Mouse (Mus musculus) heart, embryonic 11.5 days (tissue): ENCODE results near the gene Ankrd52. TPM values are rescaled to one million over a fixed set of nuclear protein-coding genes. Genes with fewer than 3 reads are reported as not detected.
"Not testable (repeated sequence)": the region's sequence is repeated elsewhere in the genome, so short reads cannot be mapped to it uniquely, and the experiment has no call there.

Experiments
- ATAC-seq: fragments of 200-750 bp; cut with Nextera tagmentation; replicated peaks from 2 replicates; pipeline ENCODE4 v1.8.0; 2017; ENCODE audit warnings: moderate library complexity; ENCODE audit not compliant: insufficient number of reproducible peaks, low FRiP score, low TSS enrichment
- H3K27ac ChIP-seq: fragments of 300-500 bp; sonication (generic); 2 replicates; pipeline ENCODE4 v1.5.1; 2014; ENCODE audit warnings: mild to moderate bottlenecking, low read depth, low read length
- H3K27me3 ChIP-seq: fragments of 300-500 bp; sonication (generic); 2 replicates; pipeline ENCODE4 v1.6.1; 2014; ENCODE audit warnings: mild to moderate bottlenecking, low read length, mixed read lengths; ENCODE audit not compliant: control insufficient read depth, insufficient read depth
- H3K36me3 ChIP-seq: fragments of 300-500 bp; sonication (generic); 2 replicates; pipeline ENCODE4 v1.6.1; 2014; ENCODE audit warnings: mild to moderate bottlenecking, low read length, moderate library complexity, mixed read lengths; ENCODE audit not compliant: control insufficient read depth, insufficient read depth
- H3K4me1 ChIP-seq: fragments of 300-500 bp; sonication (generic); 2 replicates; pipeline ENCODE4 v1.6.1; 2014; ENCODE audit warnings: low read length; ENCODE audit not compliant: control insufficient read depth, insufficient read depth
- H3K4me2 ChIP-seq: fragments of 300-500 bp; sonication (generic); 2 replicates; pipeline ENCODE4 v1.6.1; 2014; ENCODE audit warnings: mild to moderate bottlenecking, moderate library complexity
- H3K4me3 ChIP-seq: fragments of 300-500 bp; sonication (generic); 2 replicates; pipeline ENCODE4 v1.5.1; 2014; ENCODE audit warnings: low read depth, low read length
- H3K9ac ChIP-seq: fragments of 300-500 bp; sonication (generic); 2 replicates; pipeline ENCODE4 v1.6.1; 2014; ENCODE audit warnings: mild to moderate bottlenecking, low read depth, low read length, moderate library complexity
- H3K9me3 ChIP-seq: fragments of 300-500 bp; sonication (generic); replicated peaks from 2 replicates; pipeline ENCODE4 v1.6.1; 2016; ENCODE audit warnings: low read length; ENCODE audit not compliant: control insufficient read depth
- WGBS: fragments of 180-500 bp; shearing (Covaris S2); extraction: QIAGEN DNeasy Blood & Tissue Kit; methylation state at CpG from one replicate; pipeline ENCODE4 v1.1.7; 2014; ENCODE audit not compliant: insufficient replicate concordance; 5-methylcytosine and 5-hydroxymethylcytosine counted together
- polyA plus RNA-seq: library from polyadenylated mRNA; unstranded; fragments of >200 nt; fragmentation: Nextera tagmentation; extraction: Ambion mirVana; gene quantifications from 2 replicates; pipeline ENCODE4 v1.2.1, GENCODE M21; 2014

The Ankrd52 gene
- polyA plus RNA-seq, result 9.3 and 11.7 TPM in 2 replicates

DNA sequence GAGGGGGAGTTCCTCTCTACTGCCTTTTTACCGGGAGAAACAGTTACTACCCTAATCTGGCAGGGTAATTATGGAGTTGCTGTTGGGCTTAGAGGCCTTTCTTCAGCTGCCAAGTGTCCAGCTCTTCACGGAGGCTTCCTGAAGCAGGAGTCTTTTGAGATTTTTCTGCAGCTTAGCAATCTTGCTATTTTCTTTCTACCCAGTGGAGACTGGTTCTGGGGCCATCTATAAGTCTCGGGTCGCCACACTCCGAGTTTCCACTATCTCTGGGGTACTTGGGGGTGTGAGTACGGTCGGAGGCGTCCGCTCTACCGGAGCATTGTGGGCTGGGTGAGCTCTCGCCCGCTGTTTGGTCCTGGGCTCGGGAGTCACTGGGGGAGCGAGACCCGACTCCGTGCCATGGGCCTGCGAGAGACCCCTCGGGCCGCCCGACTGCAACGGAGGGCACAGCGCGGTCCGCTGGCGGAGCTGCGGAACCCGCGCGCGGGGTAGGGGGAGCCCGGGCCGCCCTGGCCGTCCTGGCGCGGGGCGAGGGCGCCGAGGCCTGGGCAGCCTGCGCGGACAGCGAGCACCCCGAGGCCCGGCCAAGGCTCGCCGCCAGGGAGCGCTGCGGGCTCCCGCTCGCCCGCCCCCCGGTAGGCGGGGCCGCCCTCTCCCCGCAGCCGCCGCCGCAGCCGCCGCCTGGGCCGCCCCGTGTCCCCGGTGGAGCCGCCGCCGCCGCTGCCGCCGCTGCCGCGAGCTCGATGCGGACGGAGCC lies at the start of gene Ankrd52:
Ankrd52 (plus strand) TSS at position 661 of the 757 bp plus-strand sequence.
- under 1% methylated on average over 35 of the region's 73 CpGs for WGBS
- Histone ChIP-seq H3K9me3 (no peaks in the 10 kb centered on the region), H3K4me3 (peak within 1 kb of the TSS; percentile 96), H3K27me3 (no peaks in the 10 kb centered on the region), H3K4me1 (peaks cover 14% of the 10 kb centered on the region), H3K4me2 (peak within 1 kb of the TSS; percentile 90), H3K9ac (peak within 1 kb of the TSS; percentile 99), H3K36me3 (peaks cover 12% of the 10 kb centered on the region; the same call in 1 of the 2 replicates), H3K27ac (peak within 1 kb of the TSS; percentile 83)
- peak; percentile 90 for ATAC-seq

DNA sequence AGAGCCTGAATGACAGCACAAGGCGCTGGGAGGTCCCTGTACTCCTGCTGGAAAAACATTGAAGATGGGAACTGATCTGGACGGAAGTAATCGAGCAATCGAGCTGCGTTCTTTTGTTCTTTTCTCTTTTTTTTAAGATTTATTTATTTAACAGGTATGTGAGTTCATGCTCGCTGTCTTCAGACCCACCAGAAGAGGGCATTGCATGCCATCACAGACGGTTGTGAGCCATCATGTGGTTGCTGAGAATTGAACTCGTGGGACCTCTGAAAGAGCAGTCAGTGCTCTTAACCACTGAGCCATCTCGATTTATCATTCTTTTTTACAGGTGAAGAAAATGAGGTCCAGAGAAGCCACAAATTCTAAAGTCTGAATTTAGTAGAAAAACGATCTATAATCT lies 49.3 kb upstream of the Ankrd52 start:
- peaks cover 19% of the 10 kb centered on the region for H3K36me3 ChIP-seq
- ATAC-seq, result no peak
- WGBS, result 86% methylated on average over 10 of the region's 10 CpGs
- H3K4me2 ChIP-seq, result no peak overlapping the region
- no peaks in the 10 kb centered on the region for H3K27me3 ChIP-seq
- H3K9ac ChIP-seq, result no peak overlapping the region
- no peak overlapping the region for H3K4me3 ChIP-seq
- no peaks in the 10 kb centered on the region for H3K9me3 ChIP-seq
- no peak overlapping the region for H3K27ac ChIP-seq
- peaks cover 7% of the 10 kb centered on the region; the same call in 1 of the 2 replicates for H3K4me1 ChIP-seq

DNA sequence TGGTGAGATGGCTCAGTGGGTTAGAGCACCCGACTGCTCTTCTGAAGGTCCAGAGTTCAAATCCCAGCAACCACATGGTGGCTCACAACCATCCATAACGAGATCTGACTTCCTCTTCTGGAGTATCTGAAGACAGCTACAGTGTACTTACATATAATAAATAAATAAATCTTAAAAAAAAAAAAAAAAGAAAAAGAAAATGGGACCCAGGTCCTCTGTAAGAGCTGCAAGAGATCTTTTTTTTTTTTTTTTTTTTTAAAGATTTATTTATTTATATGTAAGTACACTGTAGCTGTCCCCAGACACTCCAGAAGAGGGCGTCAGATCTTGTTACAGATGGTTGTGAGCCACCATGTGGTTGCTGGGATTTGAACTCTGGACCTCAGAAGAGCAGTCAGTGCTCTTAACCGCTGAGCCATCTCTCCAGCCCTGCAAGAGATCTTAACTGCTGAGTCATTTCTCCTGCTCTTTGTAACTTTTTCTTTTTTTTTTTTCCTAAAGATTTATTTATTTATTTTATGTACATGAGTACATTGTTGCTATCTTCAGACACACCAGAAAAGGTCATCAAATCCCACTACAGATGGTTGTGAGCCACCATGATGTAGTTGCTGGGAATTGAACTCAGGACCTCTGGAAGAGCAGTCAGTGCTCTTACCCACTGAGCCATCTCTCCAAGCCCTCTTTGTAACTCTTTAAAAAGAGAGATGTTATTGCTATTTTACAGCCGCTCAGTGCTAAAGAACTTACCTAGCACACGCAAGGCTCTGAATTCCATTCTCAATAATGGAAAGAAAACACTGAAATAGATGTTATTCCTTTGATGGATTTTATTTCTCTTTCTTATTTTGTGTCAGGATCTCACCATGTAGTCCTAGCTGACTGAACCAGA lies 44.3 kb upstream of the Ankrd52 start:
- not testable (repeated sequence) for H3K36me3 ChIP-seq, ATAC-seq, H3K9ac ChIP-seq, H3K4me2 ChIP-seq, H3K4me3 ChIP-seq, H3K27ac ChIP-seq, H3K4me1 ChIP-seq, H3K9me3 ChIP-seq, H3K27me3 ChIP-seq
- 72% methylated on average over 5 of the region's 6 CpGs for WGBS

DNA sequence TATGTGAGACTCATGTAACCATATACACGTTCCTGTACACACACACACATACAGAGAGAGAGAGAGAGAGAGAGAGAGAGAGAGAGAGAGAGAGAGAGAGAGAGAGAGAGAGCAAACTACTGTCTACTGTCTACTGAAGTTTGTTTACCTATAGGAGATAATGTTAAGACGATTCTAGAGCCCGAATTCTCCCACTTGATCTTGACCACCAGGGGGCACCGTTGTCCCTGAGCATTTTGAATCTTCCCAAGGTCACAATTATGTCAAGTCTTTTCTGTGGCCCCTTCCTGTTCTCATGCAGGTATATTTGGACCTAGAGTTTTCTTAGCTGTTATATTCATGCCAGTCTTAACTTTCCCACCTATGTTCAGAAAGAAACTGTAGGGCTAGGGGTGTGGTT lies 41.3 kb upstream of the Ankrd52 start:
- Histone ChIP-seq H3K36me3 (no peaks in the 10 kb centered on the region), H3K27ac (no peak overlapping the region), H3K9ac (no peak overlapping the region), H3K4me3 (no peak overlapping the region), H3K9me3 (no peaks in the 10 kb centered on the region), H3K27me3 (no peaks in the 10 kb centered on the region), H3K4me2 (no peak overlapping the region), H3K4me1 (peaks cover 27% of the 10 kb centered on the region)
- no peak for ATAC-seq
- 0% methylated on average over 4 of the region's 4 CpGs for WGBS

DNA sequence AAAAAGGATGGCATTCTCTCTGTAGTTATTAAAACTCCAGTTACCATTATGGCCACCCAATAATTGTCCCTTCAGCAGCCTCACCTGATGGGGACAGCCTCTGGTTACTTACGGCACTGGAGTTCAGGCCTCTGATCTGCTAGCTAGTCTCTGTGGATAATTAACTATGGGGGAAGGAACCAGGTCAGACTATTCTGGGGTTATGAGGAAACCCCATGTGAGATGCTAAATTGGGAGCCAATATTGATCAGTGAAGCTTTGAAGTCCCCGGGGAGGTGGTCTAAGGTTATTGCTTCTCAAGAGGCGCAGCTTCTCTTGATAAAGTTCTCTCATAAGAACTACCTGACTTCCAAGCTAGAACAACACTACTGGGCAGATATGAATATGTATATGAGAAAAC lies 40.7 kb upstream of the Ankrd52 start:
- Histone ChIP-seq H3K4me3 (no peak overlapping the region), H3K36me3 (no peaks in the 10 kb centered on the region), H3K9ac (no peak overlapping the region), H3K9me3 (no peaks in the 10 kb centered on the region), H3K27ac (peak overlapping the region; percentile 96), H3K4me2 (peak overlapping the region; percentile 63), H3K27me3 (no peaks in the 10 kb centered on the region), H3K4me1 (peaks cover 30% of the 10 kb centered on the region)
- ATAC-seq, result no peak
- WGBS, result 84% methylated on average over 3 of the region's 3 CpGs

DNA sequence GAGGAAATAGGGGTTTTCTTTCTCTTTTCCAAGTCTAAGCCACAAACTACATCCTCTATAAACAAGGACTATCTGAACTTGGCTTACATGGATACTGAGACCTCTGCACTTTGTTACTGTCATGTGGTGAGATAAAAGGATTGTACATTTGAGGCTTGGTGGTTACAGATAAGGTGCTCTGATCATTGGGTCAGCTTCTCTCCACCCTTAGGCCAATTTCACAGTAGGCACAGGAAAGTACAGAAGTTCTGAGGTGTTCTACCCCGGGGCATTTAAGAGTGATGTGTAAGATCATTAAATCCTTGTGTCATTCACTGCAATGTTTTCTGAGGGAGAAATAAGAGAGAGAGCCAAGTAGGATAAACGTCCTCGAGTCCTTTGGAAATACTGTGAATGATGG lies 40.3 kb upstream of the Ankrd52 start:
- H3K27ac ChIP-seq, result peak overlapping the region; percentile 96
- H3K4me2 ChIP-seq, result peak overlapping the region; percentile 63
- no peaks in the 10 kb centered on the region for H3K9me3 ChIP-seq
- no peaks in the 10 kb centered on the region for H3K36me3 ChIP-seq
- peak overlapping the region; percentile 58 for H3K9ac ChIP-seq
- ATAC-seq, result no peak
- H3K4me3 ChIP-seq, result peak overlapping the region; percentile 75; the same call in 1 of the 2 replicates
- 76% methylated on average over 3 of the region's 3 CpGs for WGBS
- H3K4me1 ChIP-seq, result peaks cover 33% of the 10 kb centered on the region
- no peaks in the 10 kb centered on the region for H3K27me3 ChIP-seq

DNA sequence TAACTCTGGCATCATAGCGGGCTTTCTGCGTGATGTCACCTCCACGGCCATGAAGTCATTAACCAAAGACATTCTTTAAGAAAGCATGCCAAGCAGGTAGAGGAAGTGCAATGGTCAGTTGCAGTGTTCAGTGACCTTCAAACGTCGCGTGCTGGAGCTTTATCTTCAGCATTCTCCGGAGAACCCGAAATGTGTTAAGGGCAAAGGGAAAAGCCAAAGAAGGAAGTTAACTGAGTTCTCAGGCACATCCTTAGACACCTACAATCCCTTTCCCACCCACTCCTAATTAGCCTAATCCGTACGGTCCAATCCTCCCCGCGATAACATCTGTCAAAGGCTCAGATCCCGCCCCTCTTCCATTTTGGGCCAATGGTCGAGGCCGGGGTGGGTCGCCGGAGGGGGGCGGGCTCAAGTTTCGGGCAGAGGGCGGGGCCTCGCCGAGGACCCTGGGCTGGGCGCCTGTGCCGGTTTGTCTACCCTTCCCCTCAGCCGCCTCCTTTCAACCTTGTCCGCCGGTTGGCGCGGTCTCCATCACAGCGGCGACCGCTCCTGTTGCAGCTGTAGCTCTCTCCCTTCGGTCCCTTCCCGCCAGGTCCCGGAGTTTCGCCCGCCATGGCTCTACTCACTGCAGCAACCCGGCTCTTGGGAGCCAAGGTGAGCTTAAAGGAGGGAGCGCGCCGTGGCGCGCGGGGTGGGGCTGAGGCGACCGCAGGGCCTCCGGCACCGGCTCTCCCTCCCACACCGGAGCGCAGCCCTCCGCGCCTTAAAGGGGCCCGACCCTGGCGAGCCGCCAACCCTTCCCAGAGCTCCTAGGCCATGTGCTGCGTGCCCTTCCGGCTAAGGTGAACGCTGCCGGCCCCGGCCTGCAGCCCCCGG lies 39.4 kb upstream of the Ankrd52 start, which contains the start of gene Cs:
Cs (plus strand) TSS at position 429 of the 876 bp plus-strand sequence.
- H3K27me3 ChIP-seq, result no peaks in the 10 kb centered on the region
- peaks cover 35% of the 10 kb centered on the region for H3K4me1 ChIP-seq
- peak within 1 kb of the TSS; percentile 75 for H3K4me2 ChIP-seq
- peak within 1 kb of the TSS; percentile 75 for H3K4me3 ChIP-seq
- no peaks in the 10 kb centered on the region for H3K9me3 ChIP-seq
- 1% methylated on average over 61 of the region's 61 CpGs for WGBS
- H3K9ac ChIP-seq, result peak within 1 kb of the TSS; percentile 87
- peak; percentile 98 for ATAC-seq
- H3K27ac ChIP-seq, result peak within 1 kb of the TSS; percentile 96
- no peaks in the 10 kb centered on the region for H3K36me3 ChIP-seq

DNA sequence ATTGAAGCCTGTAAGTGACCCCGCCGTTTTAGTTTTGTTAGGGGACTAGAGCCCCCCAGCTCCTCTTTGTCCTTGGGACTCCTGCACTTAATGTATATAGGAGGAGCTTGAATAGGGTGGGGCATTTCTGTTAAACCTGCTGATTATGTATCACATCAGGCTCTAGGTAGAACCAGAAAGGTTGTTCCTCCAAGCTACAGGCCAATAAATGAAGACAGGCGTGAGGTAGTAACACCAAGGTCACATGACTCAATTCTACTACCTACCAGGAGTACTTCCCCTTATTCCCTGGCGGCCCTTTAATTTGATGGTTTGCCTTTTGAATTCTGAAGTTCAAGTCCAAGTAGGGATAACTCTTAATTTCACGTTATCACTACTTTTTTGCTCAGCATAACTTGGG lies 38.5 kb upstream of the Ankrd52 start:
- ATAC-seq, result no peak
- H3K4me1 ChIP-seq, result peaks cover 38% of the 10 kb centered on the region
- peak overlapping the region; percentile 87 for H3K9ac ChIP-seq
- no peaks in the 10 kb centered on the region for H3K36me3 ChIP-seq
- peak overlapping the region; percentile 75 for H3K4me2 ChIP-seq
- H3K27ac ChIP-seq, result peak overlapping the region; percentile 96
- no peaks in the 10 kb centered on the region for H3K9me3 ChIP-seq
- WGBS, result 15% methylated on average over 5 of the region's 5 CpGs
- H3K4me3 ChIP-seq, result peak overlapping the region; percentile 75
- no peaks in the 10 kb centered on the region for H3K27me3 ChIP-seq
